In genomic region chr8:19706918-19707760, GRCm38 (mm10) we compare ENCODE assay signal across 9 mouse cellular contexts. TPM values are rescaled to one million over a fixed set of nuclear protein-coding genes. Genes with fewer than 3 reads are reported as not detected.
DNase-seq lines count a peak whose midpoint lies in the region; ATAC-seq and TF ChIP-seq lines count a peak whose summit lies in the region.
"Not testable (repeated sequence)": the region's sequence is repeated elsewhere in the genome, so short reads cannot be mapped to it uniquely, and the experiment has no call there.
"Had no signal": no experiment of that assay in that cellular context is flagged by ENCODE, and none has a peak within 500 bp of the region (broad histone marks: within the 10 kb centered on the region; RNA-seq: fewer than 3 reads in every experiment).

No protein-coding gene starts in this region.

- peak; percentile 64 for TF ChIP-seq CTCF in G1E (IDR thresholded peaks at IDR 0.05; ENCODE audit: low read depth, low read length)
- TF ChIP-seq CTCF in lung, embryonic 14.5 days (IDR thresholded peaks at IDR 0.05; ENCODE audit: low read depth) = peak; percentile 65

- not testable (repeated sequence) for H3K9ac ChIP-seq in lung, embryonic 14.5 days

- not testable (repeated sequence) for H3K27ac ChIP-seq in hindbrain, embryonic 10.5 days; lung, embryonic 14.5 days (ENCODE audit: low read depth)

- H3K4me2 ChIP-seq in lung, embryonic 14.5 days = not testable (repeated sequence)

- H3K27me3 ChIP-seq in G1E (ENCODE audit: insufficient read depth, low read length); hindbrain, embryonic 10.5 days (ENCODE audit: insufficient read depth, poor library complexity, severe bottlenecking); lung, embryonic 14.5 days (ENCODE audit: insufficient read depth, low read length): not testable (repeated sequence)

- not testable (repeated sequence) for H3K4me1 ChIP-seq in G1E (ENCODE audit: insufficient read depth, low read depth, low read length); hindbrain, embryonic 10.5 days (replicated peaks); lung, embryonic 14.5 days (ENCODE audit: insufficient read depth)

- H3K36me3 ChIP-seq in G1E (replicated peaks); hindbrain, embryonic 10.5 days; lung, embryonic 14.5 days (ENCODE audit: insufficient read depth): not testable (repeated sequence)

- WGBS in hindbrain, embryonic 10.5 days = 75% methylated on average over 7 of the region's 7 CpGs
- 55% methylated on average over 7 of the region's 7 CpGs for WGBS in lung, embryonic 14.5 days

- not testable (repeated sequence) for H3K4me3 ChIP-seq in G1E (ENCODE audit: low read depth, low read length); hindbrain, embryonic 10.5 days; lung, embryonic 14.5 days (ENCODE audit: low read depth, low read length)

- DNase-seq in G1E (ENCODE audit: low spot score) = peak; percentile 13
- DNase-seq in cerebellum, adult 11 months = peak; percentile 71
- DNase-seq in frontal cortex, postnatal 10 days (ENCODE audit: low spot score in 2 of 2) = peak; percentile 84 to 89
- peak; percentile 35 for DNase-seq in hindbrain, embryonic 10.5 days (ENCODE audit: low spot score)
- DNase-seq in layer of hippocampus, adult 8-10 months (ENCODE audit: low spot score in 2 of 2) = peak; percentile 86 to 93
- DNase-seq in lung, embryonic 14.5 days = peak; percentile 91
- peak; percentile 51 for DNase-seq in retina, embryonic 14.5 days (ENCODE audit: low spot score)
- peak; percentile 41 to 54 for DNase-seq in thymus, postnatal 36 days

- not testable (repeated sequence) for ATAC-seq in G1E (ENCODE audit: extremely low read depth, insufficient number of reproducible peaks, low FRiP score, poor library complexity, severe bottlenecking)
- peak; percentile 48 for ATAC-seq in lung, embryonic 14.5 days (ENCODE audit: insufficient read depth)

- H3K9me3 ChIP-seq in G1E (replicated peaks); lung, embryonic 14.5 days (ENCODE audit: low read depth, low read length): not testable (repeated sequence)
- H3K9me3 ChIP-seq in hindbrain, embryonic 10.5 days = peaks cover 17% of the 10 kb centered on the region

RNA-seq across cellular contexts. Expression of gene 4930467E23Rik, which starts 22.2 kb away (rescaled TPM):
- total RNA-seq in G1E (2014; fragmentation: Nextera tagmentation) (1.5 TPM in 1 of 2 replicates, not detected in the other), G1E (2017) (0.44 TPM in 1 of 2 replicates, not detected in the other)
- not detected in 2 replicates for polyA plus RNA-seq in G1E (2012)
- 0.07 TPM in 1 of 2 replicates, not detected in the other for polyA plus RNA-seq in hindbrain, embryonic 10.5 days (2016; fragmentation: Nextera tagmentation; extraction: Ambion mirVana)
- 1 to 10 TPM in 2 of 4 experiments, under 1 TPM in 2; 0.83 to 1.9 (median 1.0) TPM for total RNA-seq in layer of hippocampus, adult 8-10 months (2022)
- 0.14 TPM in 1 of 2 replicates, not detected in the other for polyA plus RNA-seq in lung, embryonic 14.5 days (2014; fragmentation: Nextera tagmentation; extraction: Ambion mirVana)
- polyA plus RNA-seq: hindbrain, embryonic 13.5 days had no signal

Comparison
In these comparisons a context has a peak if more than half of its experiments do, and no peak if none do; other contexts are left out.
1. DNase-seq: peak in every context shown above with its lines; median percentile 91 in lung, embryonic 14.5 days; 90 in layer of hippocampus, adult 8-10 months; 86 in frontal cortex, postnatal 10 days; 71 in cerebellum, adult 11 months; 51 in retina, embryonic 14.5 days; 48 in thymus, postnatal 36 days; 35 in hindbrain, embryonic 10.5 days; 13 in G1E.